Mouse (Mus musculus): ENCODE data around the gene H2-Ab1. TPM values are rescaled to one million over a fixed set of nuclear protein-coding genes. Genes with fewer than 3 reads are reported as not detected.

The H2-Ab1 gene
- polyA plus RNA-seq, 1 experiment: not detected

GRCm38 (mm10) chr17:34268262-34268661 is 10.8 kb downstream of the H2-Ab1 start:
- Histone ChIP-seq H3K36me3 (ENCODE audit: control insufficient read depth, insufficient read depth) (no peaks in the 10 kb centered on the region), H3K4me3 (no peak overlapping the region), H3ac (ENCODE audit: control insufficient read depth, insufficient read length) (no peak overlapping the region), H3K4me2 (ENCODE audit: low read depth) (no peak overlapping the region), H3K27me3 (ENCODE audit: control insufficient read depth, insufficient read depth, insufficient read length) (peaks cover 12% of the 10 kb centered on the region), H3K79me2 (ENCODE audit: control insufficient read depth, insufficient read depth) (no peaks in the 10 kb centered on the region)
- no peak for TF ChIP-seq MYOG (IDR thresholded peaks at IDR 0.05; ENCODE audit: control insufficient read depth in 1 of 3, insufficient read depth in 1 of 3, insufficient read length in 2 of 3, low read depth in 2 of 3)
- TF ChIP-seq CEBPB (IDR thresholded peaks at IDR 0.05; ENCODE audit: insufficient read depth, poor library complexity, severe bottlenecking): no peak
- no peak for TF ChIP-seq TCF12 (IDR thresholded peaks at IDR 0.05; ENCODE audit: insufficient read depth, poor library complexity, severe bottlenecking)
- TF ChIP-seq REST (IDR thresholded peaks at IDR 0.05; ENCODE audit: insufficient read depth, insufficient read length): no peak
- TF ChIP-seq TCF3 (IDR thresholded peaks at IDR 0.05; ENCODE audit: insufficient read length, low read depth): no peak
- no peak for TF ChIP-seq POLR2AphosphoS2 (IDR thresholded peaks at IDR 0.05; ENCODE audit: insufficient read length, low read depth)
- TF ChIP-seq USF1 (IDR thresholded peaks at IDR 0.05; ENCODE audit: low read depth): no peak
- TF ChIP-seq SRF (IDR thresholded peaks at IDR 0.05; ENCODE audit: control insufficient read depth, insufficient read length, low read depth): no peak
- TF ChIP-seq MYOD1 (IDR thresholded peaks at IDR 0.05; ENCODE audit: control insufficient read depth in 1 of 3, insufficient read length in 2 of 3, low read depth in 2 of 3): no peak
- no peak for TF ChIP-seq E2F4 (IDR thresholded peaks at IDR 0.05; ENCODE audit: insufficient read depth)
- TF ChIP-seq MAX (IDR thresholded peaks at IDR 0.05; ENCODE audit: low read depth): no peak
- no peak for TF ChIP-seq POLR2A (IDR thresholded peaks at IDR 0.05; ENCODE audit: insufficient read length, low read depth)

- no peak overlapping the region for H3K4me2 ChIP-seq (ENCODE audit: low read depth)
- no peaks in the 10 kb centered on the region for H3K79me2 ChIP-seq (ENCODE audit: control insufficient read depth, insufficient read depth)
- H3ac ChIP-seq (ENCODE audit: control insufficient read depth, insufficient read length): no peak overlapping the region
- TF ChIP-seq MYOG (IDR thresholded peaks at IDR 0.05; ENCODE audit: control insufficient read depth in 1 of 3, insufficient read depth in 1 of 3, insufficient read length in 2 of 3, low read depth in 2 of 3) (no peak), POLR2AphosphoS2 (IDR thresholded peaks at IDR 0.05; ENCODE audit: insufficient read length, low read depth) (no peak), USF1 (IDR thresholded peaks at IDR 0.05; ENCODE audit: low read depth) (no peak), TCF12 (IDR thresholded peaks at IDR 0.05; ENCODE audit: insufficient read depth, poor library complexity, severe bottlenecking) (no peak), CEBPB (IDR thresholded peaks at IDR 0.05; ENCODE audit: insufficient read depth, poor library complexity, severe bottlenecking) (no peak), REST (IDR thresholded peaks at IDR 0.05; ENCODE audit: insufficient read depth, insufficient read length) (no peak), MAX (IDR thresholded peaks at IDR 0.05; ENCODE audit: low read depth) (no peak), TCF3 (IDR thresholded peaks at IDR 0.05; ENCODE audit: insufficient read length, low read depth) (no peak), SRF (IDR thresholded peaks at IDR 0.05; ENCODE audit: control insufficient read depth, insufficient read length, low read depth) (no peak), E2F4 (IDR thresholded peaks at IDR 0.05; ENCODE audit: insufficient read depth) (no peak), MYOD1 (IDR thresholded peaks at IDR 0.05; ENCODE audit: control insufficient read depth in 1 of 3, insufficient read length in 2 of 3, low read depth in 2 of 3) (no peak), POLR2A (IDR thresholded peaks at IDR 0.05; ENCODE audit: insufficient read length, low read depth) (no peak)
- H3K36me3 ChIP-seq (ENCODE audit: control insufficient read depth, insufficient read depth): no peaks in the 10 kb centered on the region
- peaks cover 12% of the 10 kb centered on the region for H3K27me3 ChIP-seq (ENCODE audit: control insufficient read depth, insufficient read depth, insufficient read length)
- no peak overlapping the region for H3K4me3 ChIP-seq
These were observed 11.3 kb downstream of the H2-Ab1 start for GRCm38 (mm10) chr17:34268748-34269147.

- H3ac ChIP-seq (ENCODE audit: control insufficient read depth, insufficient read length): no peak overlapping the region
- no peak overlapping the region for H3K4me3 ChIP-seq
- peaks cover 9% of the 10 kb centered on the region for H3K27me3 ChIP-seq (ENCODE audit: control insufficient read depth, insufficient read depth, insufficient read length)
- TF ChIP-seq MYOD1 (IDR thresholded peaks at IDR 0.05; ENCODE audit: control insufficient read depth in 1 of 3, insufficient read length in 2 of 3, low read depth in 2 of 3) (no peak), TCF3 (IDR thresholded peaks at IDR 0.05; ENCODE audit: insufficient read length, low read depth) (no peak), POLR2AphosphoS2 (IDR thresholded peaks at IDR 0.05; ENCODE audit: insufficient read length, low read depth) (no peak), REST (IDR thresholded peaks at IDR 0.05; ENCODE audit: insufficient read depth, insufficient read length) (no peak), CEBPB (IDR thresholded peaks at IDR 0.05; ENCODE audit: insufficient read depth, poor library complexity, severe bottlenecking) (no peak), MYOG (IDR thresholded peaks at IDR 0.05; ENCODE audit: control insufficient read depth in 1 of 3, insufficient read depth in 1 of 3, insufficient read length in 2 of 3, low read depth in 2 of 3) (no peak), MAX (IDR thresholded peaks at IDR 0.05; ENCODE audit: low read depth) (no peak), USF1 (IDR thresholded peaks at IDR 0.05; ENCODE audit: low read depth) (no peak), E2F4 (IDR thresholded peaks at IDR 0.05; ENCODE audit: insufficient read depth) (no peak)
- no peaks in the 10 kb centered on the region for H3K36me3 ChIP-seq (ENCODE audit: control insufficient read depth, insufficient read depth)
- no peaks in the 10 kb centered on the region for H3K79me2 ChIP-seq (ENCODE audit: control insufficient read depth, insufficient read depth)
- H3K4me2 ChIP-seq (ENCODE audit: low read depth): no peak overlapping the region
These were observed 12.3 kb downstream of the H2-Ab1 start for GRCm38 (mm10) chr17:34269817-34270216.

DNA sequence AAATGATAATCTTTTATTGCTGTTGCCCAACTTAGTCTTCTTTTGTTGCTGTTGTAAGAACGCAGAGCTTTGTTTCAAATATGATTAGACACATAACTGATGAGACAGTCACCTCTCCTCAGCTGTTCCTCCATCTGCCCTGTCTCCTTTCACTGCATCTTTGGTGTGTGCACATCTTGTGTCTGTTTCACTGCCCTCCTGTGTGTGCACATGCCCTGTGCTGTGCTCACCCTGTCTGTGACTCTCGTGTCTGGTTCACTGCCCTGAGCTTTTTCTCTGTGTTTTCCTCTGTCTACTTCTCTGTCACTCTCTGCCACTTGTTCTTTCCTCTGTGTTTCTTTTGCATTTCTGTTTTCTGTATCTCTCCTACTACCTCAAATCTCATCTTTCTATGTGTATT is 12.7 kb downstream of the H2-Ab1 start:
- no peaks in the 10 kb centered on the region for H3K36me3 ChIP-seq (ENCODE audit: control insufficient read depth, insufficient read depth)
- TF ChIP-seq SRF (IDR thresholded peaks at IDR 0.05; ENCODE audit: control insufficient read depth, insufficient read length, low read depth): no peak
- TF ChIP-seq CEBPB (IDR thresholded peaks at IDR 0.05; ENCODE audit: insufficient read depth, poor library complexity, severe bottlenecking): no peak
- no peak for TF ChIP-seq E2F4 (IDR thresholded peaks at IDR 0.05; ENCODE audit: insufficient read depth)
- TF ChIP-seq MYOG (IDR thresholded peaks at IDR 0.05; ENCODE audit: control insufficient read depth in 1 of 3, insufficient read depth in 1 of 3, insufficient read length in 2 of 3, low read depth in 2 of 3): no peak
- no peak for TF ChIP-seq TCF3 (IDR thresholded peaks at IDR 0.05; ENCODE audit: insufficient read length, low read depth)
- no peak for TF ChIP-seq TCF12 (IDR thresholded peaks at IDR 0.05; ENCODE audit: insufficient read depth, poor library complexity, severe bottlenecking)
- no peak for TF ChIP-seq MAX (IDR thresholded peaks at IDR 0.05; ENCODE audit: low read depth)
- TF ChIP-seq POLR2AphosphoS2 (IDR thresholded peaks at IDR 0.05; ENCODE audit: insufficient read length, low read depth): no peak
- no peak for TF ChIP-seq REST (IDR thresholded peaks at IDR 0.05; ENCODE audit: insufficient read depth, insufficient read length)
- TF ChIP-seq MYOD1 (IDR thresholded peaks at IDR 0.05; ENCODE audit: control insufficient read depth in 1 of 3, insufficient read length in 2 of 3, low read depth in 2 of 3): no peak
- no peak for TF ChIP-seq POLR2A (IDR thresholded peaks at IDR 0.05; ENCODE audit: insufficient read length, low read depth)
- no peak for TF ChIP-seq USF1 (IDR thresholded peaks at IDR 0.05; ENCODE audit: low read depth)
- H3K4me2 ChIP-seq (ENCODE audit: low read depth): no peak overlapping the region
- H3ac ChIP-seq (ENCODE audit: control insufficient read depth, insufficient read length): no peak overlapping the region
- H3K27me3 ChIP-seq (ENCODE audit: control insufficient read depth, insufficient read depth, insufficient read length): peaks cover 5% of the 10 kb centered on the region
- no peak overlapping the region for H3K4me3 ChIP-seq
- no peaks in the 10 kb centered on the region for H3K79me2 ChIP-seq (ENCODE audit: control insufficient read depth, insufficient read depth)

Data from myocyte (in vitro differentiated cells).